Mouse (Mus musculus) liver, embryonic 16.5 days (tissue): ENCODE data around the gene C87414. TPM values are rescaled to one million over a fixed set of nuclear protein-coding genes. Genes with fewer than 3 reads are reported as not detected.
"Not testable (repeated sequence)": the region's sequence is repeated elsewhere in the genome, so short reads cannot be mapped to it uniquely, and the experiment has no call there.

Source experiments
- ATAC-seq: fragments of 200-750 bp; cut with Nextera tagmentation; 2 replicates; pipeline ENCODE4 v1.8.0; 2017; ENCODE audit warnings: low read depth, mild to moderate bottlenecking, moderate number of reproducible peaks, moderate library complexity
- H3K27ac ChIP-seq: fragments of 300-500 bp; sonication (generic); 2 replicates; pipeline ENCODE4 v1.5.1; 2014; ENCODE audit warnings: mild to moderate bottlenecking, low read length
- H3K27me3 ChIP-seq: fragments of 300-500 bp; sonication (generic); 2 replicates; pipeline ENCODE4 v1.6.1; 2014; ENCODE audit warnings: low read depth, low read length, mixed read lengths; ENCODE audit not compliant: control insufficient read depth, insufficient read depth
- H3K36me3 ChIP-seq: fragments of 300-500 bp; sonication (generic); 2 replicates; pipeline ENCODE4 v1.6.1; 2014; ENCODE audit warnings: mild to moderate bottlenecking; ENCODE audit not compliant: control insufficient read depth, insufficient read depth
- H3K4me1 ChIP-seq: fragments of 300-500 bp; sonication (generic); 2 replicates; pipeline ENCODE4 v1.6.1; 2014; ENCODE audit warnings: low read depth, low read length, mixed read lengths; ENCODE audit not compliant: control insufficient read depth
- H3K4me2 ChIP-seq: fragments of 300-500 bp; sonication (generic); 2 replicates; pipeline ENCODE4 v1.6.1; 2014; ENCODE audit warnings: low read depth, low read length, mixed read lengths
- H3K4me3 ChIP-seq: fragments of 300-500 bp; sonication (generic); 2 replicates; pipeline ENCODE4 v1.5.1; 2014; ENCODE audit warnings: low read depth, mild to moderate bottlenecking, low read length
- H3K9ac ChIP-seq: fragments of 300-500 bp; sonication (generic); 2 replicates; pipeline ENCODE4 v1.6.1; 2014; ENCODE audit warnings: low read depth, low read length
- H3K9me3 ChIP-seq: fragments of 300-500 bp; sonication (generic); replicated peaks from 2 replicates; pipeline ENCODE4 v1.6.1; 2016; ENCODE audit warnings: low read length; ENCODE audit not compliant: control insufficient read depth
- WGBS: fragments of 180-500 bp; shearing (Covaris S2); extraction: QIAGEN DNeasy Blood & Tissue Kit; methylation state at CpG from one replicate; pipeline ENCODE4 v1.1.7; 2014; ENCODE audit not compliant: insufficient replicate concordance; 5-methylcytosine and 5-hydroxymethylcytosine counted together
- polyA plus RNA-seq: library from polyadenylated mRNA; unstranded; fragments of >200 nt; fragmentation: Nextera tagmentation; extraction: Ambion mirVana; gene quantifications from 2 replicates; pipeline ENCODE4 v1.2.1, GENCODE M21; 2015

The C87414 gene
- polyA plus RNA-seq = not detected in 2 replicates

GRCm38 (mm10) chr5:93671451-93671850 is at the start of gene C87414:
C87414 (minus strand) TSS chr5:93671551.
- WGBS = no CpG with 5 or more reads among the region's 3 CpGs
- H3K27ac ChIP-seq, H3K4me1 ChIP-seq, H3K9ac ChIP-seq, H3K27me3 ChIP-seq, H3K9me3 ChIP-seq, H3K4me3 ChIP-seq, H3K4me2 ChIP-seq, H3K36me3 ChIP-seq, ATAC-seq: not testable (repeated sequence)

GRCm38 (mm10) chr5:93684661-93685060 is 13.3 kb upstream of the C87414 start:
- not testable (repeated sequence) for ATAC-seq, H3K4me3 ChIP-seq, H3K4me1 ChIP-seq, H3K27me3 ChIP-seq, H3K36me3 ChIP-seq, H3K9me3 ChIP-seq, H3K9ac ChIP-seq, H3K27ac ChIP-seq, H3K4me2 ChIP-seq
- 34% methylated on average over 3 of the region's 3 CpGs for WGBS

Other genes starting within 250 kb of the C87414 start
- gene Gm16427, start 131.4 kb downstream of the C87414 start, polyA plus RNA-seq = not detected in 2 replicates
- not detected in 2 replicates for gene Gm7792, start 172.2 kb upstream of the C87414 start, polyA plus RNA-seq